Mouse (Mus musculus) small intestine, adult 2 months (tissue): ENCODE measurements around the gene Mpzl2.

Source experiments
- CTCF ChIP-seq: fragments of 200-500 bp; IDR thresholded peaks from 2 replicates; pipeline ENCODE4 v1.5.1; 2012; ENCODE audit warnings: low read depth, mild to moderate bottlenecking, control low read depth, inconsistent platforms, low read length, moderate library complexity, mixed read lengths; ENCODE audit not compliant: insufficient replicate concordance, insufficient read length; ENCODE audit errors: extremely low read depth
- POLR2A ChIP-seq: fragments of 200-500 bp; IDR thresholded peaks from 2 replicates; pipeline ENCODE4 v1.6.1; 2012; ENCODE audit warnings: low read depth, mild to moderate bottlenecking, control low read depth, inconsistent platforms, low read length, moderate library complexity

DNA sequence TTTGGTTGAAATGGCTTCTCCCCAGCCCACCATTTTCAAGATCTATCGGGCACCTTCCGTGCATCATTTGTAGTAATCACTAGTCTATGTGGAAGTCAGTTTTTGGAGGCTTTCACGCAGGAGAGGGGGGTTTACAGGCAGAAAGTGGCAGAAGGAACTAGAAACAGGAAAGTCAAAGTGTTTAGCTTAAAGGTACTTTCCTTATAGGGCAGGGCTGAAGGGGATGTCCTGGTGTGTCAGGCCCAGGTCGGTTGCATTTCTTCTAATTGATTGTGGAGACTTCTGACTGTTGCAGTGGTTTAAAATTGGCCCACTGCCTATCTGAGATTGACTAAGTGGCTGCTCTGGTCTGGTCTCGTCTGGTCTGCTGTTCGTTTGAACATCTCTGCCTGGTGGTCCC is 9.3 kb upstream of the Mpzl2 start:
- TF ChIP-seq CTCF (no peak), POLR2A (no peak)
